Mouse (Mus musculus) ovary, postnatal 10 days (tissue): ENCODE results near the gene Sin3a.
A peak's percentile ranks its signal among the peaks of the same experiment; 100 is the strongest.

ENCODE experiments used
- DNase-seq: peaks from one replicate; pipeline ENCODE4 v3.0.0; 2022; ENCODE audit warnings: low spot score

Sin3a gene

DNA sequence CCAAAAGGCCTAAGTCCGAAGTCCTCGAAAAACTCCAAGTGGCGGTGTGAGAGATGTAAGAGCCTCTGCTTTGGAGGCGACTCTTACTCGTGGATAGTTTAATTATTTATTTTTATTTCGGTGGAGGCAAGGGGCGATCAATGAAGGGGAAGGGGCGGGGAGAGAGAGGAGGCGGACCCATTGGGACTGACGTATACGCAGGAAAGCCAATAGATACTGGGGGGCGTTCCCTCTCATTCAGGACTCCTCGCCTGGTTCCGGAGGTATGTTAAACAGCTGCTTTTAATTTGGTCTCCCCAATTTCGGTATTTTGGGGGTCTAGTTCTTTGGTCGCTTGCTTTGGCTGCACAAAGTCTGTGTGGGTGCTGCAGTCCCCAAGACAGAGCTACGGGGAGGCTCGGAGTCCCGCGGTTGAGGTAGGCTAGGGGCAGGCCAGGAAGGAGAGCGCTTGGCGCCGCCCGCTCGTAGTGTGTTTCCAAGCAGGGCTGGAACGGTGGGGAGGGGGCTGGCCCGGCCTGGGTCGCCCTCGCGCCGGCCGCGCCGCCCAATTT is at the start of gene Sin3a:
TSS of gene Sin3a (plus strand) at position 240 of the 551 bp plus-strand sequence.
- peak; percentile 33 for DNase-seq

DNA sequence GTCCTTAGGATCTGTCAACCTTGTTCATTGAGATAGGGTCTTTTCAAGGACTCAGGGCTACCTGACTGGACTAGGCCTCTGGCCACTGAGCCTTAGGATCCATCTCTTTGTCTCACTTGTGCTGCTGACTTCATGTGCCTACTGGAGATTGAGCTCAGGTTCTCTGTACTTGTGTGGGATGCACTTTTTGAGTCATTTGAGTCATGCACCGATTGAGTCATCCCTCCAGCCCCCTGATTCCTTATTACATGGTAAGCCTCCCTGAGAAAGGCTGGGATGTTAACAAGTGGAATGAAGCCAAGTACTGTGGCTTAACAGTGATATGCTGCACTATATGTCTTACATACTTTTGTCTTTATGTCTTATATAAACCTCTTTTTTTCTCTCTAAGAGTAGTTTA is 40.1 kb upstream of the Sin3a start:
- no peak for DNase-seq

DNA sequence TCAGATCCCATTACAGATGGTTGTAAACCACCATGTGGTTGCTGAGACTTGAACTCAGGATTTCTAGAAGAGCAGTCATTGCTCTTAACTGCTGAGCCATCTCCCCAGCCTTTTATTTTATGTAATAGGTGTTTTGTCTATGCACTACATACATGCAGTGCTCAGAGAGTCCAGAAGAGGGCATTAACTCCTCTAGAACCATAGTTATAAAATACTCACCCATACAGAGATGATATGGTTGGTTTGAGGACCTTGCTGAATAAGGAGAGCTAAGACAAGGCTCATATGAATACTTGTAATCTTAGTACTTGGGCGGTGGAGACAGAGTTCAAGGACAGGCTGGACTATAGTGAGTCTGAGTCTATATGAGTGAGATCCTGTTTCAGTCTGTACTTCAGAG is 15.6 kb upstream of the Sin3a start:
- no peak for DNase-seq

DNA sequence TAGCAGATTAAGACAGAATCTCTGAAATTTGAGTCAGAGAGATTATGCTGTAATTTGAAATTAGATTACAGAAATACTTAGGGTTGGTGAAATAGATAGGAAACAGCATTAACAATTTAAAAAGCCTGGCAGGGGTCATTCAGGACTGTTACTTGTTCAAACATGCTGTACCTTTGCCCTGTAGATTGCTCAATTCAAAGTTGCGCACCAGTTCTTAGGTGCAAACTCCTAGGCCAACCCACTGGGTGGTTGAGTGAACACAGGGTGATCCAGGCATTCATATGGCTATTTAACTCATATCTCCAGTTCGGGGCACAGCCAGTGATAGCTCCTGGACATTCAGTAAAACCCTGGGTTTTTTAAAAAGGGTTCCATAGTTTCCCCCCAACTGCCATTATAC is 7.7 kb upstream of the Sin3a start:
- DNase-seq = no peak

DNA sequence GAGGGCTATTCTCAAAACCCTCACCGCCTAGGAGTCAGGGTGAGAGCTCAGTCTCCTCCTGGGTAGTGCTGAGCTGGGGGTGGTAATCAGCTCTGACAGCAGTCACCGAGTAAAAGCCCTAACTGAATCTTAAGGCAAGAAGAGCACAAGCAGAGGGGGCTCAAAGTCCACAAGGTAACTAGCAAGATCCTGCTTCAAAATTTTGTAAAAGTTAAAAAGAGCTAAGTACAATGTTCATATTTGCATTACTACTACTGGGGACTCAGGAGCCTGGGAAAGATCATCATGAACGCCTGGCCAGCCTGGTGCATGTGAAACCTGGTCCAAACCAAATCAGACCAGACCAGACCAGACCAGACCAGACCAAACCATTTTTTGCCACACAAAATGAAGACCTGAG is 3.6 kb upstream of the Sin3a start:
- no peak for DNase-seq

DNA sequence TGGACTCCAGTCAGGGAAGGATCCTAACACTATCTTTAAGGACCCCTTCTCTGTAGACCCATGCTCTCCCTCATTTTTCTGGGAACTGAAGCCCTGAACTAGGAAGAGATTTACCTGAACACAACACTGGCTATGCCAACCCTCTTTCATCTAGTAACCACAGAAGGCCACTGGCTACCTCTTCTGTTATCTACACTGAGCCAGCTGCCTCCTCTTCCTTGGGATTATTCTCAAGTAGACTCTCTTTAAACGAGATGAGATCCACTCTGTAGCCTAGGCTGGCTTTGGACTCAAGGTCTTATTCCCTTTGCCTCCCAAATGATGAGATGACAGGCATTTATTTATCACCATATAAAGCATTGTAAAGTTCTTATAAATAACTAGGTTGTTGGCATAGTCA is 1.6 kb upstream of the Sin3a start:
- no peak for DNase-seq

DNA sequence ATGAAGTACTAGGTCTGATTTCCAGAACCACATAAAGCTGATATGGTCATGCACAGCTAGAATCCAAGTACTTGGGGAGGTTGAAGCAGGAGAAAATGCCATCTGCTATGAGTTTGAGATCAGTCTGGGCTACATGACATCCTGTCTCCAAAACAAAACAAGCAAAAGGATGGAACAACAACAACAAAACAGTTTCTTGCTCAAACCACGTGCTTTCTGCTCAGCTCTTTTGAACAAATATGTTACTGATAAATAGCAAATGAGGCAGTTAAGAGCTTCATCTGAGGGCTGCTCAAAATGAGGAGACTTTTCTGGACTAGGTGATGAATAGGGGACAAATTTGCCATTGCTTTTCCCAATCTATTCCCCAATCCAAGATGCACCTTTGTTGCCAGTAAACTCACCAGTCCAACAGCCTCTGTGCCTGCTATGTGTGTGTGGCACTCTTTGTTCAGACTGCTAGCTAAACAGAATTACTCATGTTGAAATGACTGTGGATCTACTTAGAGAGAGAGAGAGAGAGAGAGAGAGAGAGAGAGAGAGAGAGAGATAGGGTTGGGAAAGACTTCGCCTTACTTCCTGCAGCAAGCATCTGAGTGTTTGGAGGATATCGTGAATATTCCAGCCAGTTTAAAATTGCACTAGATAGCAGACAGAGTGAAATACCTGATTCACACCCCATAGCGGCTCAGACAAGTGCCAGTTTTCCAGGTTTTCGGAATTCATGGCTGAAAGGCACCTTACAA is 867 bp upstream of the Sin3a start:
- no peak for DNase-seq

DNA sequence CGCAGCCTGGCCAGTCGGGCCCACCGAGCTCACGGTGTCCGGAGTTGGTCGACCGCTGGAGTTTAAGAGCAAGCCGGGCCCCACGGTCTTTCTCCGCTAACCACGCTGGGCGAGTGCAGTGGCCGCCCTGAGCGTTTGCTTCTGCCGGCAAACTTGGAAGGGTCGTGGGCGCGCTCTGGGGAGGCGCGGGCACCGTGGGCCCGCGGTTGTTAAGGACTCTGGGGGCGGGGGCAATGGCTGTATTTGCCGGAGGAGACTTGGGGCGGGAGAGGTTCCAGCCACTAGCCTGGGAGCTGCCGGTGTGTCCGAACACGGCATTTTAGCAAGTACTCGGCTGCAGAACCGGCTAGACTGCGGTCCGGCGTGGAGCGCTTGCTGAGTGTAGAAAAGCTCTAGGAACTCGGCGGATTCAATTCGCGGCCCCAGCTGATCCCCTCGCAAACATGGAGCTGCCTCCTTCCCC is 717 bp downstream of the Sin3a start:
- no peak for DNase-seq

DNA sequence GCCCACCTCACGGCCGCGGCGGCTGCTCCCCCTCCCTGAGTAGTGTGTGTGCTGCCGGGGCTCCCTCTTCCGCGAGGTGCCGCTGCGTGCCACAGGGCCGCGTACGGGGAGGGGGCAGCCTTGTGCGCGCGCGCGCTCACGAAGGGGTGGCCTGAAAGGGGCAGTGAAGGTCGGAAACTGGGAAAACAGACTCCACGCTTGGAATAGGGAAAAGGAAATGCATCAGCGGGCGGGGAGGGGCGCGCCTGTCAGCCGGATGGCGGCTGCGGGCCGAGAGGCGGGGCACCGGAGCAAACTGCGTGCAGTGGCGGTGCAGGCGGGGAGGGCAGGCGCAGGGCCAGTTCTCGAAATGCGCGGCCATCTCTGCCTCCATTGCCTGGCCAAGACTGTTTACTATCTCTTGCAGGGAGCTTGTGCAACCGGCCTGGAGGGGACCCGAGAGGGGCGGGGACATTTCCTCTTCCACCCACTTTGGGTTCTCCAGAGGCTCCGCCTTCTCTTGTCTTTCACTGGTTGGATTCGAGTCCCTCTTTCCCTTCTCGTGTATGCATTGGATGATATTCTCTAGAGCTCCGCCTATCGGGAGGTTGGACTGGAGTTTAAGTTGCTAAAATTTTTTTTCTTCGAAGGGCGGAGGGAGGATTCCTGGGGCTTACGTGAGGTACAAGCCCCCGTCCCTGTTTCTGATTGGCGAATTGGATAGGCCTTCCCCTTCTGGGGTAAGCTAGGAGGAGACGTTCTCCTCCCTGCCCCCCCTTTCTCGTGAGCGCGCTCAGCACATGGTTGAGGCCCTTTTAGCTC is 1.3 kb downstream of the Sin3a start:
- DNase-seq = peak; percentile 89

DNA sequence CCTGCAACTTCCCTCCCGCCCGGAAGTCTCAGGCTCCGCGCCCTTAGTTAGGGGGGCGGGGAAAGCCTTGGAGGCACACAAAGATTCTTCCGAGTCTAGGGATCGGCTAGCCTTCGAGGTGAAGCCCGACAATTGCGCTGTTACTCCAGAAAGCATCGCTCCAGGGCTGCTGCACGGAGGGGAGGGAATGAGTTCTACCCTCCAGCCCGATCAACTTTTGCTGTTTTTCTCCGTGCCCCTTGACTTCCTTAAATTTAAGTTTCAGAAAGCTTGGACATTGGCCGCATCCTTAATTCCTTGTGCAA is 1.9 kb downstream of the Sin3a start:
- DNase-seq = no peak

DNA sequence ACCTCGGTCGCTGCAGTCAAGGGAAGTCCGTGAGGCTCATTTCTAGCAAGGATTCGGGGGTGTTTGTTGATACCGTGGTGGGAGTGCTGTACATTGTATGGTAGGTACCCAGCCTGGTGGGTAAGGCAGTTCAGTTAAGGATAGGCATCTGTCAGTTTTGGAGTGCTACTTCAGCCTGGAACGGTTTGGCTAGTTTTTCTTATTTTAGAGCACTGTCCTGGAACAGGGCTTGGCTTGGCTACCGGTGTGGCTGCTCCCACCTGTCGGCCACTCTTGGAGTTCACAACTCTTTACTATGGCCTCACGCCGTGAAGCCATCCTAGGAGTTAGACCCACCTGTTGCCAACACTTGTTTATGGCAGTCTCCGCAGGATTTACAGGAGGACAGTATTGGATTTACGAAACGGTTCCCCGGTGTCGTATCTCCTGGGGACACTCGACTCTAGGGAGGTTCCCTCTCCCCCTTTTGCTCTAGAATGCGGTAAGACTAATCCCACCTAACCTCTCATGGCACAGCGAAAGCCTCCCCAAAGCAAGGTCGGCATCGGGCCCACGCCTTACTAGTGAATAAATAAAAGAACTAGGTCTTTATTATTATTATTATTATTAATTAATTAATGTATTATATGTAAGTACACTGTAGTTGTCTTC is 2.5 kb downstream of the Sin3a start:
- peak; percentile 6 for DNase-seq

DNA sequence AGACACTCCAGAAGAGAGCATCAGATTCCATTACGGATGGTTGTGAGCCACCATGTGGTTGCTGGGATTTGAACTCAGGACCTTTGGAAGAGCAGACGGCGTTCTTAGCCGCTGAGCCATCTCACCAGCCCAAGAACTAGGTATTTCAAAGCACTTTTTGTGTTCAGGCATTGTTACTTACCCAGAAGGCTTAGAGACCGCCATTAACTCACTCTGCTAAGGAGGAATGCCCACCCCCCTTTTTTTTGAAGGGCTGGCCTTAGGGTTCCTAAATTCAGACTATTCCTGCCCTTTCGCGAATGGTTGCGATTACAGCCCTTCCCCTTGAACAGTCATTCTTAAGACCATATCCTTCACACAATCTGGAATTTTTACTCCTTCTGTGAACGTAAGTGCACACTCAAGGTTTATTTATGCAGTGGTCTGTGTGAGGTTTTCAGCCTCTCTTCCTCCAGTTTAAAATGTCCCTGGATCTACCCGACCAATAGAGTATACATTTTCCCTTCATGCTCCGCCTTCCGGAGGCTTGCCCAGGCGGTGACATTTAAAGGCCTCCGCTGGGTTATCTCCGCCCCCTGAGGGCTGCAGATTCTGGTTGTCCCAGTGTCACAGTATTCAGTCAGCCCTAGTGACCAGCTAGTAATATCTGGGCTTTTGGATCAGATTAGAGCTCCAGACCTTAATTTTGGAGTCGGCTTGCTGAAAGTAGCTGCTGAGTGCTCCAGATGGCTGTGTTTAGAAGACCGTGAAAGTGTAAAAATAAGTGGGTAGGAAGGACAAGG is 3.2 kb downstream of the Sin3a start:
- peak; percentile 24 for DNase-seq

DNA sequence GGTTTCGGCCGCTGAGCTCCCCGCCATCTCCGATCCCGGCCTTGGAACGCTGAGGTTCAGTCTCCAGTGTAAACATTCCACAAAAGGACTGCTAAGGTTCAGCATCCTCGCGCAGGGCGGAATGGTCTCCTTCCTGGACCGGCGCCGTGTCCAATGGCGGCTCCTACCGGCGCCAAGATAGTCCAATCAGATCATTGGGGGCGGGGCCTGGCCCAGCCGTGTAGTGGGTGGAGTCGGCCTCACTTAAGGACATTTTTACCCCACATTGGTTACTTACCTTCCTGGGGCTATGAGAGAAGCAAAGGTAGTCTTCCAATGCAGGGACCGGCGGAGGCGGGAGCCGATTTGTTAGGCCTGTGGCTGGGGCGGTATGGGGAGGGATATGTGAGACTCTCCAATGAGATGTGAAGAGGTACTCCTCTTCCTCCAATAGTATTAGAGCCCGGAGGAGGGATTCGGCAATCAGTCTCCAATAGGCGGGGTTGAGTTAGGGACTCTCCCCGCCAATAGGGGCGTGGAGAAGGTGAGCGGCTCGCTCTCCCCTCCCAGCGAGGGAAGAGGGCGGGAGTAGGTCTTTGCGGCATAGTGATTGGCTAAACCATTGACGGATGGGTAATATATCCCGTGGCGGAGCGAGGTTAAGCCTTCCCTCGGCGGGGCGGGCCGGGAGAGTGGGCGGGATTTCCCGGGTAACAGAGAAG is 4.0 kb downstream of the Sin3a start:
- peak; percentile 88 for DNase-seq

DNA sequence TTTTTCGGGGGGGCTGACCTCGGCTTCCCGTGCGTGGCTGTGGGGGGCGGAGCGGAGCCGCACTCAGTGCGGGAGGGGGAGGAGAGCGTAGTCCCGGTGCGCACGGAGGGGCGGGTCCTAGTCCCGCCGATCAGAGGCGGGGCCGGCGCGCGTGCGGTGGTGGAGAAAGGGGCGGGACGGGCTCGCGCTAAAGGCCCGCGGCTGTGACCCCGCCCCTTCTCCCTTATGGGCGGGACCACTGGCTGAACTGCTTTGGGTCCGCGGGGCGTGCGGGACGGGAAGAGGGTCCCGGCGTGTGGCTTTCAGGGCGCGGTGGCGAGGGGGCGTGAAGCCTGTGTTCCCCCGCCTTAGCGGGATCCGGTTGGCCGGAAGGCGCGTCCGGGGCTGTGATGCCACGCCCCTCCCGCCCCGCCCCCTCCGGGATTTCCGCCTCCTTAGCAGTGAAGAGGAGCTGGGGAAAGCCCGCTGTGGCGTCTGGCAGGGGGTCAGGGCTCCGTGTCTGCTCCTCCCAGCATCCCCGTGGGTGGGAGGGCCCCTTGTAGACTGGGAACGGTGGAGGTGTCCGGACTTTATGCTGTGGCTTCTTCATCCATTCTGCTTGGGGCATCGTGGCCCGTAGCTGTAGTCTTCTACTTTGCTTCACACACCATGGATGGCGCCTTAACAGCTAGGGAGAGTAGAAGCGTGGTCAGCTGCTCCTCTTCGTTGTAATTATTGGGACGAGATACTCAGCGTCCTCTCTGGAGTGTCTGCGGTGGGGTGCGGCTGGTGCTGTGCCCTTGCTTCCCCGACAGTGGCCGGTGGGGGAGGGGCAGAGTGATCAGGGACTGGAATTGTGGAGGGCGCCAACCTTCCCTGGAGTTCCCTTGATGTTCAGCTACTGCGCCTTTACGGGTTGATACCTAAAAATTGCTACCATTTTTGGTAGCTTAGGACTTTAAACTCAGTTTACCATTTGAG is 5.1 kb downstream of the Sin3a start:
- peak; percentile 71 for DNase-seq

DNA sequence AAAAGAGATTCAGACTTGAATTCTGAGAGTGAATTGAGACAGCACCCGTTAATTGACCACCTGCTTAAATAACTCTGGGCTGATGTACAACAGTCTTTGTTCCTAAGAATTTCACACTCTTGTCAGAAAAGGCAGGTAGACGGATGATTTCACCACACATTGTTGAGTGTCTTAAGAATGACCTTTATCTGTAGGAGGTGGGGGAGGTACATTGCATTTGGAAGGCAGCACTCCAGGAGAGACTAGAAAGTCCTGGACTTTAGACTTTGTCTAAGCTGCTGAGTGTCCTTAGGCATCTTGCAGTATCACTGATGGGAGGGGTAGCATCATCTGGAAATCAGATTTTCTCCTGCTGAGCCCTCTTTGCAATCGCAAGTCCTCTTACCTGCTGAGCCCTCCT is 10.4 kb downstream of the Sin3a start:
- no peak for DNase-seq

DNA sequence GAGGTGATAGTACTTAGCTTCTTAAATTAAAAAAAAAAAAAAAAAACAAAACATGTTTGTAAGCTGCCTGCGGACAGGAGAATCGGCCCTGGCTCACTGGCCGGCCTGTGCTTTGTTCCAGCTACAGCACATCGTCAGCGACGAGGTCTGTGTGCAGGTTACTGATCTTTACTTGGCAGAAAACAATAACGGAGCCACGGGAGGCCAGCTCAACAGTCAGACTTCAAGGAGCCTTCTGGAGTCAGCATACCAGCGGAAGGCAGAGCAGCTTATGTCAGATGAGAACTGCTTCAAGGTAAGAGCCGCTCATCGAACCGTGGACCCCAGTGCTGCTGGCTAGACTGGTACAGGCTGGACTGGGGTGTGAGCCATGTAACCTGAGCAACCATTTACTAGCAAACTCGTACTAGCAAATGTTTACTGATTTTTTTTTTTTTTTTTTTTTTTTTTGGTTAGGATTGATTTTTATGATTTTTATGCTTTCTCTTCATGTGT is 45.5 kb downstream of the Sin3a start:
- no peak for DNase-seq

DNA sequence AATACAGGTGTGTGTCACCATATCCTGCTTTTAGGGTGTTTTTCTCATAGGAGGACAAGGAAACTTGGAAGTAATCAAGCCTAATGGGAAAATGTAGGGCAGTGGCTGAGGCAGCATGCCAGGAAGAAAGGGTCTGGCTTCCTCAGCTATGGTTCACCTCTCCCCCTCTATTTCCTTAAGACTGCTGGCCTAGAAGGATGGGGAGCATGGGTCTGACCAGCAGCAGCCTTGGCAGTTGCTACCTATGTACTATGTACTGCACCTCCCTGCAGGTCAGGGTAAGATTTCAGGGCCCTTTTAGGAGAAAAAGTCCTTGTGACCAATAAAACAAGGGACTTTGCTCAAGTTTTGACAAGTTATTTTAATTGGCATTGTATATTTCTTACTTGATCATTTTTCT is 57.8 kb downstream of the Sin3a start:
- no peak for DNase-seq

DNA sequence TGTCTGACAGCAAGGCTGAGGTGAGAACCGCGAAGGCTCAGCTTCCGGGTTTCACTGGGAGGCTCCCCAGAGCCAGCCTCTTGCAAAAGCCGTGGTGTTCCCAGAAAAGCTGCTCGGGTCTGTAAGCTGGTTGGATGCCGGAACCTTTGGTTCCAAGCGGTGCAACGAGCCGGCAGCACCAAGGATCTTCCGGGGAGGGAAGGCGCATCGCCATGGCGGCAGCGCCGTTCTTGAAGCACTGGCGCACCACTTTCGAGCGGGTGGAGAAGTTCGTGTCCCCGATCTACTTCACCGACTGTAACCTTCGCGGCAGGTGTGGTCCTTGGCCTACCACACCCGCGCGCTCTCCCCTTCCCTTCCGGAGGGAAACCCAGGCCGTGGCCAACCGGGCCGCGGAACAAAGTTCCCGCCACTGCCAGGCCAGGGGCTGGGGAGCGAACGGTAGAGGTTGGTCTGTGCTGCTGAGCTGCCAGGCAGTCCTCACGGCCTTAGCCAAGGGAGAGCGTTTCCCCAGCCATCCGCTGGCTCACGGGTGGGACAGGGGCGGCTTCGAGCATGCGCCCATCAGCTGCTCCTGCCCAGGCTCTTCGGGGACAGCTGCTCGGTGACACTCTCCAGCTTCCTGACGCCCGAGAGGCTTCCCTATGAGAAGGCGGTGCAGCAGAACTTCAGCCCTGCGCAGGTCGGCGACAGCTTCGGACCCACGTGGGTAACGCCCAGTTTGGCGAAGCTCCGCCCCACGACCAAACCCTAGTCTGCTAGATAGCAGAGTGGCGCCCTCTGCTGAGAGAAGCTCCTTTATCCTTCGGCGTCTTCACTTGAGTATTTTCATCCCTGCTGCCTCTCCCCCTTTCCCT is 59.0 kb downstream of the Sin3a start, which contains the start of gene Man2c1:
TSS of gene Man2c1 (plus strand) at position 114 of the 857 bp plus-strand sequence.
- peak; percentile 79 for DNase-seq

DNA sequence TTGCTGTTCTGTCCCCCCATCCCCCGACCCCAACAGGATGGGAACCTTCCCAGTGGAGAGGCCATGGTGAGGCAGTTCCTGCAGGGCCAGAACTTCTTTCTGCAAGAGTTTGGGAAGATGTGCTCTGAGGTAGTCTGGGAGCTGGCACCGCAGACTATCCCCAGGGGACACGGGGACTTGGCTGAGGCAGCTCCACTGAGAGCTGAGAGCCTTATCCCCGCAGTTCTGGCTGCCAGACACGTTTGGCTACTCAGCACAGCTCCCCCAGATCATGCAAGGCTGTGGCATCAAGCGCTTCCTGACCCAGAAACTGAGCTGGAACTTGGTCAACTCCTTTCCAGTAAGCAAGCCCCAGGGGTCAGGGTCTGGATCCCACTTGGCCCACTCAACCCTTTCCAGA is 65.4 kb downstream of the Sin3a start:
- DNase-seq = no peak
